Mouse (Mus musculus) ES-E14 (cell line): ENCODE measurements at regions not wholly inside any gene's neighbourhood (a gene's known extent, or its start where the extent isn't known, plus 50 kb on each side); places are given as distances from the start of the nearest gene placed in this dataset.
A peak's percentile ranks its signal among the peaks of the same experiment; 100 is the strongest.

ENCODE experiments used
- DNase-seq: peaks from one replicate; pipeline ENCODE4 v3.0.0-alpha.2; 2013; ENCODE audit warnings: low read depth, low spot score
- H3K27ac ChIP-seq: 2 replicates; pipeline ENCODE4 v1.5.1; 2012; ENCODE audit warnings: low read depth, mild to moderate bottlenecking, low read length, moderate library complexity, mixed read lengths; ENCODE audit not compliant: poor library complexity, insufficient read depth, severe bottlenecking
- H3K36me3 ChIP-seq: 2 replicates; pipeline ENCODE4 v1.6.1; 2012; ENCODE audit warnings: mild to moderate bottlenecking, low read length, moderate library complexity, mixed read lengths; ENCODE audit not compliant: control insufficient read depth, poor library complexity, insufficient read depth, severe bottlenecking
- H3K4me1 ChIP-seq, 2 experiments: fragments of 150-350 bp in 1 of 2; sonication (generic) in 1 of 2; 2 replicates each; pipeline ENCODE4 v1.6.1; 2012; ENCODE audit warnings: low read length in 2 of 2, mild to moderate bottlenecking in 1 of 2, mixed read lengths in 1 of 2; ENCODE audit not compliant: control insufficient read depth in 2 of 2, insufficient read depth in 2 of 2, poor library complexity in 1 of 2
- H3K4me3 ChIP-seq, 2 experiments: fragments of 150-350 bp in 1 of 2; sonication (generic) in 1 of 2; 2 replicates each; pipeline ENCODE4 v1.5.1; 2012; ENCODE audit warnings: low read length in 2 of 2, low read depth in 1 of 2, mild to moderate bottlenecking in 1 of 2, mixed read lengths in 1 of 2; ENCODE audit not compliant: insufficient read depth in 1 of 2, poor library complexity in 1 of 2, severe bottlenecking in 1 of 2
- H3K9ac ChIP-seq: 2 replicates; pipeline ENCODE4 v1.6.1; 2012; ENCODE audit warnings: low read depth, mild to moderate bottlenecking, low read length, mixed read lengths; ENCODE audit not compliant: poor library complexity, insufficient read depth, severe bottlenecking
- H3K9me3 ChIP-seq: fragments of 150-350 bp; sonication (generic); 2 replicates; pipeline ENCODE4 v1.6.1; 2012; ENCODE audit warnings: low read depth, mild to moderate bottlenecking, low read length; ENCODE audit not compliant: control insufficient read depth, insufficient read depth
- CHD2 ChIP-seq: IDR thresholded peaks from 2 replicates; pipeline ENCODE4 v1.6.1; 2014; ENCODE audit warnings: mild to moderate bottlenecking, low read depth, low read length, inconsistent platforms
- HCFC1 ChIP-seq: IDR thresholded peaks from 2 replicates; pipeline ENCODE4 v1.6.1; 2012; ENCODE audit warnings: low read length, inconsistent platforms, borderline replicate concordance; ENCODE audit not compliant: insufficient read depth
- MAFK ChIP-seq: IDR thresholded peaks from 2 replicates; pipeline ENCODE4 v1.6.1; 2014; ENCODE audit warnings: mild to moderate bottlenecking, low read depth, low read length, inconsistent platforms; ENCODE audit not compliant: insufficient read depth
- ZC3H11A ChIP-seq: IDR thresholded peaks from 2 replicates; pipeline ENCODE4 v1.6.1; 2012; ENCODE audit warnings: low read depth, mild to moderate bottlenecking, inconsistent platforms, low read length, borderline replicate concordance
- ZNF384 ChIP-seq: IDR thresholded peaks from 2 replicates; pipeline ENCODE4 v1.6.1; 2012; ENCODE audit warnings: low read depth, low read length, inconsistent platforms
- in situ Hi-C, 2 experiments: fragments of 600-800 bp; cut with MboI; formaldehyde crosslinking; loops; one replicate each; pipeline ENCODE4 v1.15.1; 2025; ENCODE audit warnings: low sequenced_read_pairs in 2 of 2, inconsistent platforms in 1 of 2; ENCODE audit not compliant: unreplicated experiment in 2 of 2

- Histone ChIP-seq H3K9me3 (no peaks in the 10 kb centered on the region), H3K9ac (no peak overlapping the region), H3K4me3 (no peak overlapping the region), H3K4me1 (peaks cover 0 to 2% of the 10 kb centered on the region in 2 experiments; a peak in 1 of 4 replicates), H3K36me3 (no peaks in the 10 kb centered on the region), H3K27ac (no peak overlapping the region)
- no peak for DNase-seq
- in situ Hi-C loops: no loop called here
- TF ChIP-seq HCFC1 (no peak), ZNF384 (no peak), MAFK (no peak), ZC3H11A (no peak), CHD2 (no peak)
Measured at GRCm38 (mm10) chr10:25001299-25001698, 74.0 kb upstream of the Arg1 start.

GRCm38 (mm10) chr10:25000231-25001222, 73.2 kb upstream of the Arg1 start:
- H3K9me3 ChIP-seq: no peaks in the 10 kb centered on the region

GRCm38 (mm10) chr10:24999807-25000206, 72.5 kb upstream of the Arg1 start:
- no peak overlapping the region for H3K27ac ChIP-seq
- in situ Hi-C loops: no loop called here
- no peak overlapping the region for H3K4me3 ChIP-seq
- H3K36me3 ChIP-seq: no peaks in the 10 kb centered on the region
- H3K9ac ChIP-seq: no peak overlapping the region
- TF ChIP-seq MAFK: no peak
- no peak for TF ChIP-seq ZC3H11A
- no peak for TF ChIP-seq ZNF384
- peak; percentile 71; the same call in 1 of the 2 replicates for TF ChIP-seq HCFC1
- H3K4me1 ChIP-seq: peaks cover 0 to 2% of the 10 kb centered on the region in 2 experiments; a peak in 1 of 4 replicates
- H3K9me3 ChIP-seq: no peaks in the 10 kb centered on the region
- DNase-seq: no peak

More at GRCm38 (mm10) chr10:25000231-25001222, 73.2 kb upstream of the Arg1 start:
- peak; percentile 17 for DNase-seq
- Histone ChIP-seq H3K9ac (no peak overlapping the region), H3K4me3 (no peak overlapping the region), H3K4me1 (peaks cover 0 to 2% of the 10 kb centered on the region in 2 experiments; a peak in 1 of 4 replicates), H3K36me3 (no peaks in the 10 kb centered on the region), H3K27ac (no peak overlapping the region)
- in situ Hi-C loops: no loop called here
- no peak for TF ChIP-seq ZNF384
- TF ChIP-seq HCFC1: no peak
- TF ChIP-seq ZC3H11A: no peak
- no peak for TF ChIP-seq CHD2
- TF ChIP-seq MAFK: no peak

- TF ChIP-seq MAFK: no peak
- TF ChIP-seq HCFC1: no peak
- TF ChIP-seq ZNF384: no peak
- no peak for TF ChIP-seq CHD2
- no peak for TF ChIP-seq ZC3H11A
- DNase-seq: no peak
- peaks cover 0 to 2% of the 10 kb centered on the region in 2 experiments; a peak in 1 of 4 replicates for H3K4me1 ChIP-seq
- H3K9ac ChIP-seq: no peak overlapping the region
- in situ Hi-C loops: no loop called here
- H3K36me3 ChIP-seq: no peaks in the 10 kb centered on the region
- H3K27ac ChIP-seq: no peak overlapping the region
- H3K9me3 ChIP-seq: no peaks in the 10 kb centered on the region
- H3K4me3 ChIP-seq: no peak overlapping the region
Measured at GRCm38 (mm10) chr10:24997661-24998060, 70.4 kb upstream of the Arg1 start.
